Mouse (Mus musculus): ENCODE measurements at regions not wholly inside any gene's neighbourhood (a gene's known extent, or its start where the extent isn't known, plus 50 kb on each side); places are given as distances from the start of the nearest gene placed in this dataset.

- DNase-seq, result no peak
These were observed 479.3 kb downstream of the Epm2a start for GRCm38 (mm10) chr10:11822418-11822959.

GRCm38 (mm10) chr10:11841094-11841493 is 497.9 kb downstream of the Epm2a start:
- DNase-seq, result no peak

- DNase-seq, result no peak
These were observed 498.3 kb downstream of the Epm2a start for GRCm38 (mm10) chr10:11841494-11841893.

DNA sequence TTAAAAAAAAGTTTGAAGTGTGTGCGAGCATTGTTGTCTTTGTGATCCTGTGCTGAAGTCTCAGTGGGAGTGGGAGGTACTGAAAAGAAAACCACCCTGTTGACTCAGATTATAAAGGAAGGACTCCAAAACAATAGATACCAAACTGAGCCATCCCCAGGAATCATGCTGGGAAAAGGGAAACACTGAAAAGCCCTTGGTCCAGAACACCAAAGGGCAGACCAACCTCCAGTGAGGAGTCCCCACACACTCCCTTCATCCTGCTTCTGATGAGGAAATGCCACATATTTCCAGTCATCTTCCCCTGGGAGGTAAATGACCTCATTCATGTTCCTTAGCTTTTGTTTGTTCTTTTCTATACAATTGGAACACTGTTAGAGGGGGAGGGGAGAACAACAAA is 502.9 kb downstream of the Epm2a start:
- DNase-seq, result no peak

DNA sequence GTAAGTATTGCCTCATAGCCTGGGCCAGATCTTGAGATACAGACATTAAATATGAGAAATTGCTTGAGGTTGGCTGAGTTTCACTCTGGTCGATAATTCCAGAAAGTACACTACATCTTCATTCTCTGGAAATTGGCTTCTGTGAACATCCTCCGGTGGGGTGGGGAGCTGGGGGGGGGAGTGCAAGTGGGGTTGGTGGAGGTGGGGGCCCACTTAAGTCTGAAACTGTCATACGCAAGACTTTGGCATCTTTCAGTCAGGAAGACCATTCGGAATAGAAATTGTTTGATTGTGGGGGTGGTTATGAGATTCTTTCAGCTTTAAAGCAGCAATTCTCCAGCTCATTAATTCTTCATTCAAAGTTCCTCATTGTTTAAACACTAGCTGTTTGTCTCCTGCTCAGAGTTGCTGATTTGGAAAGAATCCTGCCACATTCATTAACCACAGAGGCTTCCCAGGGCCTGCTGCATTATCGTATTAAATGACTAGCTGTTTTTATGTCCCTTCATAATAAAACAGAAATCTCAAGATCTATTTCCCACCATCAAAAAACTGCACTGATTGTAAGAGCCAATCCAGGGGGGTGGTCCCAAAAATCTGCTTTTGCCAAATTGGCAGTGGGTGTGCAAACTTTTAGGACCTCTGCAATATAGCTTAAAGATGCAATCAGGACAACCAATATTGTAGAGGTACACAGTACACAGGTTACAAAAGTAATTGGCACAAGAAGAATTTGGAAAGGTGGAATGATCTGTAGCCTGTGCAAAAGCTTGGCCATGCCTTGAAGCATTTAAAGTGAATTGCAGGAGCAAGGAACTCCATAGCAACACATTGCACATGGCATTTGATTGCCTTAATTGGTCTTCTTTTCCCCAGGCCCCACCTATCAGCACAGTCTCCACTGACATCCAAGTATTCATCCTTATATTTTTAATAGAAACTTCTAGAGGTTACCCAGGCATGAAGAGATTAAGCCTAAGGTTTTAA is 532.2 kb downstream of the Epm2a start:
- DNase-seq, result no peak

- DNase-seq, result no peak
These were observed 543.0 kb downstream of the Epm2a start for GRCm38 (mm10) chr10:11886237-11886636.

DNA sequence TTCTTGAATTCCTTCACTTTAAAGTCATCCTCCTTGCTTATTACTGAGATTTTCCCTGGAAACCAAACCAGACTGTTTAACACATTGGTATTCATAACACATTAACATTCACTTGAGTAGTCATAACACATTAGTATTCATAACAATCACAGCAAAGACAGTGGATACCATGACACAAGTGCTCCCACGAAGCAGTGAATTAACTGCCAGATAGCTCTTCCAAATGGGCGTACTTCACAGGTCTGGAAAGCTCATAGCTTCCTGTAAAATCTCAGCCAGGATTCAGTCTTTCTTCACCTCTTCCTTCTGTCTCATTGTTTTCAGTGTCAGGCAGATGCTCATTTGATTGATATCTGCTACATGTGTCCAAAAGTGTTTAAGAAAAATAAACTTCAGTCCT is 545.7 kb downstream of the Epm2a start:
- no peak for DNase-seq

GRCm38 (mm10) chr10:11922132-11922531 is 578.9 kb downstream of the Epm2a start:
- DNase-seq, result no peak

- no peak for DNase-seq
These were observed 595.0 kb downstream of the Epm2a start for GRCm38 (mm10) chr10:11938164-11938563.

DNA sequence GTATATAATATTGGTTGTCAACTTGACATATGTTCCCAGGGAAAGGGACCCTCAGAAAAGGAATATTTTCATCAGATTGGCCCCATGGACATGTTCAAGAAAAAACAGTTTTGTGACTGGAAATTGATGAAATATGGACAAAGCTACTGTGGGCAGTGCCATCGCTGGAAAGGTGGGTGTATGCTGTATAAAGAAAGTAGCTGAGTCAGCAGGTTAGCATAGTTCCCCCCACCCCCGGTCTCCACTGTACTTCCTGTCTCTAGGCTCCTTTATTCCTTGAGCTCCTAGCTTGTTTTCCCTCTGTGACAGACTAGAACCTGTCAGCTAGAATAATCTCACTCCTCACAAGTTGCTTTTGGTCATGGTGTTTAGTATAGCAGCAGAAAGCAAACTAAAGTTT is 599.6 kb downstream of the Epm2a start:
- no peak for DNase-seq

GRCm38 (mm10) chr10:11960327-11960922 is 617.2 kb downstream of the Epm2a start:
- no peak for DNase-seq

DNA sequence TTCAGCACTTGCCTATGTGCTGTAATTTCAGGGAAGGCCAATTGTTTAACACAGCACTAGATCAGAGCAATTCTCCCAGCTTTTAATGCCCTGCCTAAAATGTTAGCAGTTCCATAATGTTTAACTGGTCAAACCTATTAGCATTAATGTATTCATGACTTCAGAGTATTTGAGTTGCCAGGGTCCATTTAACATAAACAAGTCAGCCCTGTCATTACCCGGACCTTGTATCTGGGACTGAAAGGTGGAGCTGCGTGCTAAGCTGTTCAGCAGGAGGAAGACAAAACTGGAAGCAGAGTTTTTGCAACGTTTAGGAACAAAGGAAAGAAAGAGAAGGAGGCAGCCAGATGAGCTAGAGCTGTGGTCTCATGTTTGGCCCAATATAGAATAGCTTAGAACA is 661.8 kb downstream of the Epm2a start:
- DNase-seq, result no peak

- DNase-seq, result no peak
These were observed 662.7 kb downstream of the Epm2a start for GRCm38 (mm10) chr10:12005889-12006288.

GRCm38 (mm10) chr10:12017286-12017685 is 674.1 kb downstream of the Epm2a start:
- no peak for DNase-seq

- DNase-seq, result no peak
These were observed 675.1 kb downstream of the Epm2a start for GRCm38 (mm10) chr10:12018281-12018680.

GRCm38 (mm10) chr10:12019159-12019779 is 676.1 kb downstream of the Epm2a start:
- DNase-seq, result peak; percentile 2

DNA sequence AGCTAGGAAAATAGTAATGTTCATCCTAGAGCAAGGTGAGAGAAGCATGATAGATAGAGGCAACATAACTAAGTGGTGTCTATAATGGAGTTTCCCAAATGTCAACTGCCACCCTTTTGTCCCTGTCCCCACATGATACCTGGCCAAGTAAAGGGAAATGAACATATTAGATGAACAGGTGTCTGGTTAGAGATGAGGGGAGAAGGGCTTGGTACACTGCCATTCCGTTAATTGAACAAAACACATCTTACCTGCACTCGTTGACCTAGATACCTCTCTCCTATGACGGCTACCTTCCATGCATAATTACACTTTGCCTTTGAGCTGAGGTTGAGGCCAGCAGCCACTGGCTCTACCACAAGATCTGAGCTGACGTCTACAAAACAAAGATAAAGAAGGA is 677.4 kb downstream of the Epm2a start:
- DNase-seq, result no peak

DNA sequence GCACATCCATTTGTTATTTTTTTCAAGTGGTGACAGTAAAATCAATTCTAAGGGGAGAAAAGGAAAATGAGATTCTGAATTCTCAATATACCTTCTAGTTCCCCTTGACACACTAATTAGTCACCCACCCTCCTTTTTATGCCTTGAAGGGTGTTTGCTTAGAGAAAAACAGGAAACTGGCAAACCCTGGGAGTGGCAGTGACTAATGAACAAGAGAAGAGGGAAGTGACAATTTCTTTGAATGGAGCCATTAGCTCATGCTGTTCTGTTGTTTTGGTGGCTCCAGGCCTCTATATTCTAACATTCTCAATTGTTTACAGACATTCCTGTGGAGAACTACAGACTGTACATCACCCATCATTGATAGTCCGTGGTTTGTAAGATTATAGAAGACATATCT is 692.0 kb downstream of the Epm2a start:
- DNase-seq, result peak; percentile 18

- DNase-seq, result no peak
These were observed 702.7 kb downstream of the Epm2a start for GRCm38 (mm10) chr10:12045937-12046336.

DNA sequence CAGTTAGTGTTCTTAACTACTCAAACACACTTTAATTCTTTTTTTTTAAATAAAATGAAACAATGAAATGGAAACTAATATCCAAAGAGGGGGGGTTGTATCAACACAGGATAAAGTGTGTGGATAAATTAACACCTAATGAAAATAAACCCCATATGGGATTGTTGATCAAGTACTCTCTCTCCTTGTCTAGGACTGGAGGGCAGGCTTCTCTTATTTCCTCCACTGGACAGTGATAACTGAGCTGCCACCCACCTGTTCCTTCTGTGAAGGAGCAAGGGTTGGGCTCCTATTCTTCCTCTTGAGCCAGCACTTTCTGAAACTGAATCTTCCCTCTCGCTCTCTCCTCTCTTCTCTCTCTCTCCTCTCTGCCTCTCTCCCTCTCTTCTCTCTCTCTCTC is 716.5 kb downstream of the Epm2a start:
- no peak for DNase-seq

- DNase-seq, result no peak
These were observed 718.1 kb downstream of the Epm2a start for GRCm38 (mm10) chr10:12061069-12061861.

DNA sequence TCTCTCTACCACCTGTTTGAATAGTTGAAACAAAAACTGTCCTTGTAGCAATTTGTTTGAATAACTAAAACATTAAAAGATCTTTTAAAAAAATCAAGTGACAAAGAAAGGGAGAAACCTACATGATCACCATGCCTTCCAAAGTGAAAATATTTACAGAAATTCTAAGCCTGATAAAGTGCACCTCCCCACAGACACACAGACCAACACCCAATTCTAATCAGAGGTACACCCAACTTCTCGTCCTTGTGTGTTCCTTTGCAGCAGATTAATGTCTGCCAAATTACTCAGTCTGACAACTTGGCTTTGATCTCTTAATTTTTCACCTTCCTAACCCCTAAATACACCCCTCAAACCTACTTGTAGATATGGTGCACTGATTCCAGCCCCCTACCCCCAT is 719.1 kb downstream of the Epm2a start:
- DNase-seq, result no peak

- no peak for DNase-seq
These were observed 740.8 kb downstream of the Epm2a start for GRCm38 (mm10) chr10:12083961-12084360.
